ENCODE assay signal across 7 mouse cellular contexts in genomic region chr15:85735063-85735835, GRCm38 (mm10). TPM values are rescaled to one million over a fixed set of nuclear protein-coding genes. Genes with fewer than 3 reads are reported as not detected.
A peak's percentile ranks its signal among the peaks of the same experiment; 100 is the strongest.
DNase-seq lines count a peak whose midpoint lies in the region; ATAC-seq lines count a peak whose summit lies in the region.

No protein-coding gene starts in this region.

- H3K9ac ChIP-seq in embryonic facial prominence, embryonic 12.5 days: peak overlapping the region; percentile 68
- H3K9ac ChIP-seq in limb, embryonic 12.5 days (replicated peaks): peak overlapping the region; percentile 67
- peak overlapping the region; percentile 39; the same call in 1 of the 2 replicates for H3K9ac ChIP-seq in midbrain, embryonic 14.5 days (replicated peaks; ENCODE audit: low read length)

- H3K36me3 ChIP-seq in embryonic facial prominence, embryonic 12.5 days: no peaks in the 10 kb centered on the region
- no peaks in the 10 kb centered on the region for H3K36me3 ChIP-seq in limb, embryonic 12.5 days
- no peaks in the 10 kb centered on the region for H3K36me3 ChIP-seq in midbrain, embryonic 14.5 days (ENCODE audit: control insufficient read depth, insufficient read depth, low read length)

- H3K4me2 ChIP-seq in embryonic facial prominence, embryonic 12.5 days (replicated peaks): peak overlapping the region; percentile 89
- H3K4me2 ChIP-seq in limb, embryonic 12.5 days: peak overlapping the region; percentile 86
- H3K4me2 ChIP-seq in midbrain, embryonic 14.5 days (ENCODE audit: low read length): peak overlapping the region; percentile 70

- H3K4me3 ChIP-seq in embryonic facial prominence, embryonic 12.5 days: peak overlapping the region; percentile 72
- H3K4me3 ChIP-seq in limb, embryonic 12.5 days (replicated peaks): peak overlapping the region; percentile 78
- peak overlapping the region; percentile 50 for H3K4me3 ChIP-seq in midbrain, embryonic 14.5 days (replicated peaks; ENCODE audit: low read depth, low read length)

- H3K9me3 ChIP-seq in embryonic facial prominence, embryonic 12.5 days: no peaks in the 10 kb centered on the region
- H3K9me3 ChIP-seq in limb, embryonic 12.5 days: no peaks in the 10 kb centered on the region
- no peaks in the 10 kb centered on the region for H3K9me3 ChIP-seq in midbrain, embryonic 14.5 days (ENCODE audit: control insufficient read depth, low read length)

- DNase-seq in adrenal gland, postnatal 25 days: peak; percentile 99
- peak; percentile 96 for DNase-seq in heart, adult 18-20 months
- peak; percentile 98 for DNase-seq in kidney, adult 18-20 months
- DNase-seq in midbrain, embryonic 14.5 days: peak; percentile 79
- DNase-seq in spleen, adult 18-20 months: peak; percentile 77 to 85

- under 1% methylated on average over 78 of the region's 78 CpGs for WGBS in embryonic facial prominence, embryonic 12.5 days
- under 1% methylated on average over 77 of the region's 78 CpGs for WGBS in limb, embryonic 12.5 days
- 1% methylated on average over 62 of the region's 78 CpGs for WGBS in midbrain, embryonic 14.5 days

- peaks cover 6% of the 10 kb centered on the region; the same call in 1 of the 2 replicates for H3K4me1 ChIP-seq in embryonic facial prominence, embryonic 12.5 days
- H3K4me1 ChIP-seq in limb, embryonic 12.5 days (replicated peaks): peaks cover 9% of the 10 kb centered on the region; the same call in 1 of the 2 replicates
- H3K4me1 ChIP-seq in midbrain, embryonic 14.5 days (ENCODE audit: control insufficient read depth, insufficient read depth, low read length): peaks cover 6% of the 10 kb centered on the region; the same call in 1 of the 2 replicates

- no peak overlapping the region for H3K27ac ChIP-seq in embryonic facial prominence, embryonic 12.5 days
- H3K27ac ChIP-seq in limb, embryonic 12.5 days: no peak overlapping the region
- no peak overlapping the region for H3K27ac ChIP-seq in midbrain, embryonic 14.5 days (replicated peaks; ENCODE audit: low read depth, low read length)

- peak; percentile 89 for ATAC-seq in embryonic facial prominence, embryonic 12.5 days (ENCODE audit: insufficient number of reproducible peaks, insufficient read depth, low FRiP score, low TSS enrichment)
- peak; percentile 87 for ATAC-seq in limb, embryonic 12.5 days (ENCODE audit: insufficient number of reproducible peaks, insufficient read depth, low FRiP score, low TSS enrichment, low read depth)
- ATAC-seq in midbrain, embryonic 14.5 days (ENCODE audit: low FRiP score, low TSS enrichment): peak; percentile 87

- peaks cover 60% of the 10 kb centered on the region for H3K27me3 ChIP-seq in embryonic facial prominence, embryonic 12.5 days
- H3K27me3 ChIP-seq in limb, embryonic 12.5 days: peaks cover 74% of the 10 kb centered on the region
- H3K27me3 ChIP-seq in midbrain, embryonic 14.5 days (ENCODE audit: control insufficient read depth, insufficient read depth, low read length): peaks cover 59% of the 10 kb centered on the region

RNA-seq across cellular contexts. Expression of gene Ppara, which starts 0.5 kb away (rescaled TPM):
- total RNA-seq in adrenal gland, postnatal 25 days (2021): 28.5 and 42.3 TPM in 2 replicates
- polyA plus RNA-seq in embryonic facial prominence, embryonic 12.5 days (2016; fragmentation: Nextera tagmentation; extraction: Ambion mirVana): 1.7 and 2.2 TPM in 2 replicates
- total RNA-seq in heart, adult 18-20 months (2021): 10 to 100 TPM; 73.1 to 74.9 TPM
- 1.9 and 2.4 TPM in 2 replicates for polyA plus RNA-seq in limb, embryonic 12.5 days (2016; fragmentation: Nextera tagmentation; extraction: Ambion mirVana)
- polyA plus RNA-seq in midbrain, embryonic 14.5 days (2014; fragmentation: Nextera tagmentation; extraction: Ambion mirVana): 0.89 and 1.2 TPM in 2 replicates
